Mouse (Mus musculus) left cerebral cortex, postnatal 10 days (tissue): ENCODE data around the gene Lhx5. TPM values are rescaled to one million over a fixed set of nuclear protein-coding genes. Genes with fewer than 3 reads are reported as not detected.

Source experiments
- DNase-seq, 2 experiments: peaks; one replicate each; pipeline ENCODE4 v3.0.0; 2021 to 2022; ENCODE audit warnings: low spot score in 2 of 2, mixed read lengths in 1 of 2; ENCODE audit errors: extremely low spot score in 1 of 2
- intact Hi-C: fragments of 180-260 bp; cut with DNase I; formaldehyde crosslinking; loops from one replicate; pipeline ENCODE4 v1.15.1; 2025
- total RNA-seq, 2 experiments: library from RNA; stranded (reverse); gene quantifications; 2 replicates each; pipeline ENCODE4 v1.2.3; 2021

Gene Lhx5
- under 1 TPM; 0.20 to 0.32 TPM for total RNA-seq

DNA sequence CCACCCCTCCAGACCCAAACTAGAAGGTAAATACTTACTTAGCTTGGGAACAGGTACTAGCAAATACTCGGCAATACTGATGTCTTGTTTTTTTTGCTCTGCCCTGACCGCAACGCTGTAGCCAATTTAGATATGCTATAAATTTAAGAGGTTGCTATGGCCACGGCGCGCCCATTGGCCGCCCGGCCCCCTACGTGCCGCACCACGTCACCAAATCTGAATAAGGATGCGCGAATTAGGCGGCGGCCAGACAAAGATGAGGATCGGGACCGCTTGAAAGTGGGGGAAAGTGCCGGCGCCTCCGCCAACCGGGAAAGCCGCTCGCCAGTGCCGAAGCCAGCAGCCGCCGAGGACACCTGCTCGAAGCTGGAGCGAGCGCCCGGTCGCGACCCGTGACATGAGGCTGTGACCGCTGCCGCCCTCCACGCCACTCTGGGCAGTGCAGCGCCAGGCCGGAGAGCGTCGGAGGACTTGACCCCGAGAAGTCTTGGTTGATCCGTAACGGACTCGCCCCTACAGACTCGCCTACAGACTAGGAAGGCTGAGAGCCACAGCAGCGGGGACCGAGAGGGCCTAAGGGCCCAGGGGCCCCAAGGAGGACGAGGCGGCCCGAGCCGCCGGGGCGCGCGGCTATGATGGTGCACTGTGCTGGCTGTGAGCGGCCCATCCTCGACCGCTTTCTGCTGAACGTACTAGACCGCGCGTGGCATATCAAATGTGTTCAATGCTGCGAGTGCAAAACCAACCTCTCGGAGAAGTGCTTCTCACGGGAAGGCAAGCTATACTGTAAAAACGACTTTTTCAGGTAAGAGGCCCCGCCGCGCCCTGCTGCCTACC is at the start of gene Lhx5:
TSS of gene Lhx5 (plus strand) at position 51 of the 837 bp plus-strand sequence.
- DNase-seq = peak in 1 of 2 experiments; percentile 53
- intact Hi-C loops = loop anchor here (10.0 kb wide), 2 partner anchors 597 to 757 kb away; partner anchors contain the start of genes Tbx3 and Tbx5

DNA sequence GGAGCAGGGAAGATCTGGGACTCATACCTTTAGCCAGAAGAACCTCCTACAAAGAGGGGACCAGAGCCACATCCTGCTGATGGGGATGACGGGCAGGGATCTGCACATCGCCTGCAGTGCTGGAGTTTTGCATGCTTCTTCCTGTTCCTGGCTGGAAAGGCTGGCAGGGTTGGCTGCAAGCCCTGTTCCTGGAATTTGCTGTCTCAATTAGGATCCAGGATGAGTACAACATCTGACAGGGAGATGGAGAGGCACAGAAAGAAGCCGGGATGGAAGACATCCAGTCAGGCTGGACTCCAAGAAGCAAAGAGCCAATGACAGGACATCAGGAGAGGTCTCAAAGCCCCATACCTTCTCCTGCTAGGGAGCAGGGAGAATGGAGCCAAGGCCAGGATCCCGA is 45.1 kb upstream of the Lhx5 start:
- intact Hi-C loops = no loop called here
- no peak for DNase-seq

DNA sequence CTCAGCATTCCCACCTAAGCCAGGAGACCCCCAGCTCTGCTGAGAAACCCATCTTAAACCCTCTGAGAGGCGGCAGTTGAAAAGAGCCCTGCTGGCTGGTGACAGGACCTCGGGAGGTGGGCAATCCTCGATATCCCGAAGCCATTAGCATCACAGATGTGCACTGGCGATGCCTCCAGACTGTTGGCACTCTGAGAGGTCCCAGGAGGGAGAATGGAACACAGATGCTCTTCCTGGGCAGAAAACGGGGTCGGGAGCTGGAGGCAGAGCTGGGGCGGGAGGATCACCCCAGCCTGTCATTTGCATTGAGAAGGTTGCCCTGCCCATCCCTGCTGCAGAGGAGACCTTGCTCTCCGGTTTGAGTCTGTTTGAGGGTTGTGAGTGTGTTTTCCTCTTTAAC is 42.7 kb upstream of the Lhx5 start:
- no peak for DNase-seq
- intact Hi-C loops = no loop called here

DNA sequence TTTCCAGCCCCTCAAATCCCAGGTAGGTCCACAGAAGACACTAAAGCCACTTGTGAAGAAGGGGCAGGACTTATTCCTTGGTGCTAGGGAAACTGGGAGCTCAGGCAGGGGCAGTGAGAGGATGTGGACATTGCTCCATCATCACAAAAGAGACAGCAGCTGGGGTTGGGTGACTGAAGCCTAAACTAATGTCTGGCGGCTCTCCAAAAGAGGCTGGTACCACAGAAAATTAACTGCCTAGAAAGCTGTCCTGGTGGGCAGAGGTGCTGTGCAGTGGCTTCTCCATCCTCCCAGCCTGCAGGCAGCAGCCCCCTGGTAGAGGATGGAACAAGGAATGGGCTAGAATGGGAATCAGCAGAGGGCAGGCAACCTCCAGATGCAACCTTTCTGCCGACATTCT is 41.5 kb upstream of the Lhx5 start:
- DNase-seq = no peak
- intact Hi-C loops = no loop called here

DNA sequence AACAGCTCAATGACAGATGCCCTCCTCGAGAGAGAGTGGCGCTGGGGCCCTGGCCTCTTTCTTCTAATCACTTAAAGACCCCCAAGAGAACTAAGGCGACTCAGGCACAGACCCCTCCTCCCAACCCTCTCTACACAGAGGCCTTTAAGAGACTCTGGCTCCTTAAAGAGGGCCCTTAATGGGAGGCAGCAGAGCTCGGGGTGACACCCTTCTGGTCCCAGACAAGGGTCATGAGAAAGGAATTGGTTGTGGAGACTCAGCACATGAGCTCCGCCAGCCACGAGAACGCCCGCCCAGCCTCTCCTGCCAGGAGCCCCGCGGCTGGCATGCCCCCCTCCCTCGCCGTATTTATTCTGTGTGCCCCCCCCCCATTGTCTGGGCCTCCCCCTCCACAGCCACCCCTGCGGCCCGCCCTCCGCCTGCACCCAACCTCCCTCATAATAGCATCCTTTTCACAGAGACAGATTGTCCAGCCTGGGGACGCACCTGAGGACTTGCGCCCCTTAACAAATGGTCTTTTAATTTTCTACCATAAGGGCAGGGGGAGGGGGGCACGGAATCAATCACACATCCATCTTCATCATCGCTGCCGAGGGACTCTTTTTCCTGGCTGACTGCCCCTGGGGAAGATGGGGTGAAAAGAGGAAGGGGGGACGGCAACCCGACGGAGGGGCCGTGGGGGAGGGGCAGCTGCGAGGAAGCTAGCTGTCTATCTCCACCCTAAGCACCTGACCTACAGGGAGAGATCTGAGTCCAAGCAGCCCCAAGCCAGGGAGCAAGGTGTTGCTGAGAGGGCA is 37.4 kb upstream of the Lhx5 start:
- DNase-seq = no peak
- intact Hi-C loops = no loop called here

DNA sequence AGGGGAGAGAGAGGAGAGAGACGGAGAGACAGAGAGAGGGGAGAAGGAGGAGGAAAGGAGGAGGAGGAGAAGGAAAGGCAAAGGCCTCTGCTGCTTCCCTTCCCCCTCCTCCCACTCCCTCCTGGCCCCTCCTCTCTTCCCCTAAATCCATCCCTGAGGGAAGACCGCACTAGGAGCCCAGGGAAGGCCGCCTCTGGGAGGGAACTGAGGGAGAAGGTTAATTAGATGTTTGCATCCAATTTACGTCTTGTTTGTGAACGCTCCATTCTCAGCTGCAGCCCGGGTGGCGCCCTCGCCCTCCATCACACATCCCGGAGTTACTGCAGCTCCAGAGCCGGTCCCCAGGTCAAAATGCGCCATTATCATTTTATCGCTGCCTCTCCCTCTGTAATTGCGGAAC is 33.5 kb upstream of the Lhx5 start:
- no peak for DNase-seq
- intact Hi-C loops = no loop called here

DNA sequence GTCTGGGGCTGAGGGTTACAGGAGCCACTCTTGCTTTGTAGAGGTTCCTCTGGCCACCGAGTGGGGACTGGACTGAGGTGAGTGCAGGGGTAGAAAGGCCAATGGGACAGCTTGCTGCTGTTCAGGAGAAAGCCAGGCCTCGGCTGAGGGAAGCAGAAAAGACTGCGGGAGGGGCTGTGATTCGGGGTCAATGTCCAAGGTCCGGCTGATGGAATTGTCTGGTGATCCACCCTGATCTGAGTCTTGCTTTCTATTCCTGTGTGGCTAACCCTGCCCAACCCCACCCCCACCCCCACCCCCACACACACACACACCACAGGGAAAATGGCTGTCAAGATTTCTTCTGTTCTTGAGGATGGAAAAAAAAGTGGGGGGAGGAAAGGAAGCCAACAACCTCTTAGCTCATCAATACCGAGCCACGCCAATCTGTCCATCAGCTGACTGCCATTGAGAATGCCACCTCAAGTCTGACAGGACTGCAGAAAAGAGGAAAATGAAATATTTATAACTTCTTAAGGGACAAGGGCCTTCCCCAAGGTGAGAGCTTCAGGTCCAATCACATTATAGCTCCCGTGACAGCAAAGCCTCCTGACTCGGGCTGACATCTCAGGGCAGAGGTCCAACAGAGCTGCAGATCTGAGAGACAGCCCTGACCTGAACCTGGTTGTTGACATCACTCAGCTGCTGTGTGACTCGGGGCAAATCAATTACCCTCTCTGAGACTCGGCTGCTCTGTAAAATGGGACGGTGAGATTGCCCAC is 26.5 kb upstream of the Lhx5 start:
- DNase-seq = no peak
- intact Hi-C loops = no loop called here

DNA sequence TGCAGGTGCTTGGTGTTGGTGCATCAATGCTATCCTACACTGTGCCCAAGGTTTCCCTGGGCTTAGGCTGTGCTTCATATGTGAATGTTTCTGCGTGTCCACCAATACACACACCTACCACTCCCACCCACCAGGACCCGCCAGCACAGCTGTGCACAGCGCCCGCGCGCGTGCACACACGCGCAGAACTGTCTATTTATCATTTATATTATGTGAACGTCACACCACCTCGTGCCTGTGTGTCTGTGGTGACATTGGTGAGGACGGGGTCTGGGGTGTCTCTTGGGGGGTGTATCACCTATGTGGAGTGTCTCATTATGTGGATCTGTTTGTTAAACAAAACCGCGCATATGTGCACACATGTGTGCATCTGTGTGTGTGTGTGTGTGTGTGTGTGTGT is 22.6 kb upstream of the Lhx5 start:
- intact Hi-C loops = no loop called here
- DNase-seq = no peak

DNA sequence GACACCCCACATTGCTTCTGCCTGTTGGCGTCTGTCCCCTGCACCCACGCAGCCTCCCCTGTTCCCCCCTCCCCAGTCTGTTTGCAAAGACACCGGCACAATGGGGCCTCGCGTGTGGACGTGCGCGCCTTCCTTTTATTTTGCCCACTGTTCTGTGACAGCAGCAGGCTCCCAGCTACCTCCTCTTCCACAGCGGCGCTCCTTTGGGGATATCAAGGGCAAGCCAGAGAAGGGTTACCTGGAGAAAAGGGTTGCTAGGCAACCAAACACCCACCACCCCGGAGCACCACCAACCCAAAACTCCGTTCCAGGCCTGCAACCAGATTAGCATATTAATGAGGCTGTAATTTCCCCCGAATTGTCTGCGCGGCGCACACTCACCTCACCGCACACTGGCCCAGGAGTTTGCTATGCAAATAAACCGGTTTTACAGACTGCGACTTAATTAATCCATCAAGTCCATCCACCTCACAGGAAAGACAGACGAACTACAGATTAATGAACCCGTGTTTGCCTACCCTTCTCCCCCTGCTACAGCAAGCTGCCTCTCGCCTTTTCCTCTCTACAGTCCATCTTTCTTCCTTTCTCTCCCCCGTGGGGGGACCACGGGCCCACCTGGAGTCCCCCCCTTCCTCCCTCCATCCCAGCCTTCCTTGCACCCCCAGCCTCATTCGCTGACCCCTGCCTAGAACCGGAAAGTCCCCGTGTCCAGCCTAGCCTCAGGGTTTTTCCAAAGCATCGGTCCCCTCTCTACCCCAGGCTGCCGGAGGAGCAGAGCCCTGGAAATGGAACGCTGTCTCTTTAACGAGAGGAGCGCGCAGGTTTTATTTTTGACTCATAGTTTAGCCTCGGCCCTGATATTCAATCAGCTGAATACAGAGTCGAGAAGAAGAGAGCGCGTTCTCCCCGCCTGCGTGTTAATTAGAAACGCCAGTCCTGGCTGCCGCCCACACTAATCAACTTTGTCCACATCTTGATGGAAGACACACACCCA is 21.8 kb upstream of the Lhx5 start:
- peak; percentile 38 to 55 for DNase-seq
- intact Hi-C loops = no loop called here

DNA sequence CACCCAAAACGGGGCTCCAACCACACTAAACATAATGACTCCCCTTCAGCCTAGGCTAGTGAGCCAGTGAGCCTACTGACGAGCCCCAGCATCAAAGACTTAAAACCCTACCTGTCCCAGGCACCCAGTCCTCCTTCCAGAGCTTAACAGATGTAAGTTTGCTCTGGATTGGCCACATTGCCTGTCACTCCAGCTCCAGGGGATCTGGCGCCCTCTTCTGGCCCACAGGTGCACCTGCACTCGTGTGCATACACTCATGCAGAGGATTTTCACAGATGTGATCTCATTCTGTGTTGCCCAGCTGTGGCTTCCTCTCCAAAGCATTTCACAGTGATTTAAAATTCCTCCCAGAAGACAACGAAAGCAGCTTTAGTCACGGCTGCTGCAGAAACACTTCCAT is 18.1 kb upstream of the Lhx5 start:
- intact Hi-C loops = no loop called here
- DNase-seq = no peak

DNA sequence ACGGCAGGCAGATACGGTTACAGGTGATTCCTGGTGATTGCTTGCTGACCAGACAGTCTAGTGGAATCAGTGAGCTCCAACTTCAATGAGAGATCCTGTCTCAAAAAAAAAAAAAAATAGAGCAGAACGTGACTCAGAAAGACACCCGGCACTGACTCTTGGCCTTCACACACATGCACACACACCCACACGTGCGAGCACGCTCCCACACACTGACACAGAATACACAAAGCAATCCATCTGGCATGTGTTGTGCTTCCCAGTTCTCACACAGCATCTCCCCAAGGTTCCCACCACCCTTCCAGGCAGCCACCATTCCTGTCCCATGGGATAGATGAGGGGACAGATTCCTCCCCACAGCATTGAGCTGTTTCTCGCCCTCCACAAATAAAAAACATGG is 11.4 kb upstream of the Lhx5 start:
- no peak for DNase-seq
- intact Hi-C loops = no loop called here

DNA sequence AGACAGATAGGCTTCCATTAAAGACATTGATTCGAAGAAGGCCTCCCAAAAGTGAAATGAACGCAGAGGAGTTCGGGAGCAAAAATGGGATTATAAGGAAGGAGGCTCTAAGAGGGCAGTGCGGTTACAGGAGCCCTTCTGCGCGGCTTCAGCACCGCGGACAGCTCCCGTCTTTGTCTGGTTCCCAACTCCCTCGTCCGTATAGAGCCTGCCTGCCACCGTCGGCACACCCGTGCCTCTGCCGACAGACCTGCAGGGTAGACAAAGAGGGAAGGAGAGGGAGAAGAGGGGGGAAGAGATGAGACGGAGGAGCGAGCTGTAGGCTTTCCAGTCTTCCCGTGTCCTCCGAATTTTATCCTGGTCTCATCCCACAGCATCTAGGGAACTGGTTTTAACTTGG is 7.5 kb upstream of the Lhx5 start:
- intact Hi-C loops = no loop called here
- DNase-seq = peak in 1 of 2 experiments; percentile 67

DNA sequence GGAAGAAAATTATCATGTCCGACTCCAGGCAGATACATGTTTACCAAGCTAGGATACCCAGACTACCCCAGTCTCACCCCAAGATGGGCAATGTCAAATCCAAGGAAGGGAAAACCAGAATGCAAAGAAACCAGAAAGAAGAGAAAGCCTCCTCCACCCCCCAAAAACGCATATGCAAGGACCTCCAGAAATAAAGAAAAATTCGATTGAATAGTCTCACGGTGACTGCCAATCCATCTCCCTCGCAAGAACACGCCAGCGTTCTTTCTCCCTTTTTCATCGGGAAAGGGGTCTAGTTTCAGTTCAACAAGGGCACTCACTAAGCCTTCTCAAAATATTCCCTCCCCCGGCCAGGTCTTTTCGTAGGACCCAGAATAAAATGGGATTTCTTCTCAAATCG is 6.8 kb upstream of the Lhx5 start:
- no peak for DNase-seq
- intact Hi-C loops = no loop called here

DNA sequence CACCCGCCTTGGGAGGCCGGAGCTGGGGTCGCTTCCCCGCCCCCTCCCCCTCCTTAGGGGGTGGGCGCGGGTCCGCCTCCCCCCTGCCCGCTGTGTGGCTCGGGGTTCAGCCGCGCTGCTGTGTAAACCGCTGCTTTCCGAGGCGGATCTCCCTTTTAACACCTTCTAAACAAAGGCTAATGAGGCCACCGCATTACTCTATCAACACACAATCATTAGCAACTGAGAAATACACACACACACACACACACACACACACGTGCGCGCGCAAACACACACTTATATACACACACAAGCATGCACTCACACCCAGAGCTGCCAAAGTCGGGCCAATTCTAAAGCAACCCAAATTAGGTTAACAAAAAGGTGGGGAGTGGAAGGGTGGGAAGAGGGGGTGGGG is 5.8 kb upstream of the Lhx5 start:
- intact Hi-C loops = no loop called here
- no peak for DNase-seq

DNA sequence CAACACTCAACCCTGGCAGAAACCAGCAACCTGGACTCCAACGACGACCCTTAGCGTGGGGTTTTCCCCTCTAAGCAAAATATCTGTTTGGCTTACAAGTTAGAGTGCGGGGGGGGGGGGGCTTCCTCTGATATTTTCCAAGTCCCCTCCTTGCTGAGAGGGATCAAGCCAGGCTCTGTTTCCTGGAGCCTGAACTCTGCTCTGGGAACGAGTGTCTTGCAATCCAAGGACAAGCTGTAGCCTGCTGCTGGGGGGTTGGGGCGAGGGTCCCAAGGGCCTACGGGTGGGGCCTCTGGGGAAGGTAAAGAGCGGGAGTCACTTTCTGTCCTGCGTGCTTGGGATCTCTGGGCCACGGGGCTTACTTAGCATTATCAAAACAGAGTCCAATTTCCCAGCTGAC is 4.9 kb upstream of the Lhx5 start:
- no peak for DNase-seq
- intact Hi-C loops = no loop called here

DNA sequence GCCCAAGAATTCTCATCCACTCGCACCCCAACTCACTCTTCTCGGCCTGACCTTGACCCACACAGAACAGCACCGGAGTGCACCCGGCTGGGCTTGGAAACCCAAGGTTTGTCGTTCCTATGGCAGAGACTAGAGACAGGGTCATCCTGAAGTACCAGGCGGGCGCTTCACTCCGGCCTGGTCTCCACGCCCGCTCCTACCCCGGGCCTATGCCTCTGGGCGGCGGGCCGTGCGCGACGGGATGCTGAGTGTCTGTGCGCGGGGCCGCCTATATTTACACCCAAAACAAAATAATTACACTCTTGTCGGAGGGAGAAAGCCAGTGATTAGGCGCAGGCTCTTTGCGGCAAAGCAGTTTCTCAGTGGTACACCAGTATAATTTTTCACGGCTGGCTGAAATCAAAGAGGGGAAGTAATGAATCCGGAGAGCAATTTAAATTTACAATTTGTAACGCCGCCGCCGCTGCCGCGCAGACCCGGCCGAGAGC is 4.0 kb upstream of the Lhx5 start:
- no peak for DNase-seq
- intact Hi-C loops = no loop called here

DNA sequence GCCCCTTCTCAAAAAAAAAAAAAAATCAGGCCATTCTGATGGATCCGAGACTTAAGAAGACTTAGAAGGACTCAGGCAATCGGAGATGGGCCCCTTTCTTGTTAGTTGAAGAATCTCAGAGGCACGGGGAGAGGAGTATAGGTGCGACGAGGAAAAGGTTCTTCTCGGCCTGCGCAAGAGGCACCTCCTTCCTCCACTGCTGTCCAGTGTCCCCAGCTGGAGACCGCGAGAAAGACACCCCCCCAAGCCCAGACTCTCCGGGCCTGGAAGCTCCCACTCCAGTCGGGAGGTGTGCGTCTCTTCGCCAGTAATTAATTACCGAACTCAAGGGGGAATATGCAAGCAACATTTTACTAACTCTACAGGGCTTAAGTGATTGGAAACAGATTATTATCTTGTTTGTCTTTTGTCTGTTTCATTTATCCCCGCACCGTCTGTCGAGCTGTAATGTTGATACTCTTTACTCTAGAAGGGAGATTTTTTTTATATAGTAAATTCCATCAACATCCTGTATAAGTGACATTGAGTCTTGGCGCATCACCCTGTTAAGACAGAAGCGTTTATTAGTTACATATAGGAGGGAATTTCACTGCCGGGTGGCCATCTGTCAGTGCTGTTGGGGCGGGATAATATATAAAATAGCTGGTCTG is 3.2 kb upstream of the Lhx5 start:
- intact Hi-C loops = no loop called here

DNA sequence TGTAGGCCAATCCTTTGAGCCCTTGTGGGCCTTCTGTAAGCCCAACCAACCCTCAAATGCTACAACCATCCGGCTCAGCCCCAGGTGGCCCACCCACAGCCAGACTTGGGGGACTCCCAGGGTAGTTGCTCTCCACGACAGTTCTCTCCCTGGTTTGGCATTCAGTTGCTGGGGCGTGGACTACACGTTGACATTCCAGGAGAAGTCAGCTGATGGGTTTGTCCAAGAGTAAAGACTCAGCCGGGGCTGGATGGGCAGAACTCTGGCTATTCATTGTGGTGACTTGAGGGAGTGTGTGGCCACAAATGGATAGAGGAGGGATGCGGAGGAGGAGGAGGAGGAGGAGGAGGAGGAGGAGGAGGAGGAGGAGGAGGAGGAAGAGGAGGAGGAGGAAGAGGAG is 2.5 kb upstream of the Lhx5 start:
- no peak for DNase-seq
- intact Hi-C loops = no loop called here

More for the DNA sequence above, 3.2 kb upstream of the Lhx5 start:
- DNase-seq = no peak
